Mouse (Mus musculus): Measurements from ENCODE around the gene Abhd17a. TPM values are rescaled to one million over a fixed set of nuclear protein-coding genes. Genes with fewer than 3 reads are reported as not detected.

The Abhd17a gene
- polyA plus RNA-seq, 1 experiment = 175 TPM

- WGBS = 23% methylated on average over 5 of the region's 5 CpGs
- Histone ChIP-seq H3K27me3 (replicated peaks; ENCODE audit: control insufficient read depth, insufficient read depth, low read length) (no peaks in the 10 kb centered on the region), H3K27ac (ENCODE audit: insufficient read depth, low read depth, low read length) (peak overlapping the region; percentile 44), H3K4me3 (ENCODE audit: insufficient read depth, low read depth, low read length) (no peak overlapping the region), H3K4me1 (ENCODE audit: control insufficient read depth, insufficient read depth, low read length) (peaks cover 40% of the 10 kb centered on the region), H3K36me3 (ENCODE audit: control insufficient read depth, insufficient read depth, low read length) (no peaks in the 10 kb centered on the region)
- DNase-seq = peak; percentile 88
- TF ChIP-seq CTCF (conservative IDR thresholded peaks at IDR 0.05; ENCODE audit: insufficient read depth, insufficient read length, low read depth, low read length) (peak; percentile 79), POLR2A (IDR thresholded peaks at IDR 0.05; ENCODE audit: low read depth, low read length) (no peak)
Measured at GRCm38 (mm10) chr10:80557346-80557965, 32.7 kb downstream of the Abhd17a start.

- no peak overlapping the region for H3K27ac ChIP-seq (ENCODE audit: insufficient read depth, low read depth, low read length)
- no peaks in the 10 kb centered on the region for H3K36me3 ChIP-seq (ENCODE audit: control insufficient read depth, insufficient read depth, low read length)
- TF ChIP-seq CTCF (conservative IDR thresholded peaks at IDR 0.05; ENCODE audit: insufficient read depth, insufficient read length, low read depth, low read length) = no peak
- TF ChIP-seq POLR2A (IDR thresholded peaks at IDR 0.05; ENCODE audit: low read depth, low read length) = no peak
- no peak for DNase-seq
- peaks cover 26% of the 10 kb centered on the region for H3K4me1 ChIP-seq (ENCODE audit: control insufficient read depth, insufficient read depth, low read length)
- no peaks in the 10 kb centered on the region for H3K27me3 ChIP-seq (replicated peaks; ENCODE audit: control insufficient read depth, insufficient read depth, low read length)
- WGBS = 53% methylated on average over 6 of the region's 6 CpGs
- H3K4me3 ChIP-seq (ENCODE audit: insufficient read depth, low read depth, low read length) = no peak overlapping the region
Measured at GRCm38 (mm10) chr10:80553997-80554396, 36.1 kb downstream of the Abhd17a start.

DNA sequence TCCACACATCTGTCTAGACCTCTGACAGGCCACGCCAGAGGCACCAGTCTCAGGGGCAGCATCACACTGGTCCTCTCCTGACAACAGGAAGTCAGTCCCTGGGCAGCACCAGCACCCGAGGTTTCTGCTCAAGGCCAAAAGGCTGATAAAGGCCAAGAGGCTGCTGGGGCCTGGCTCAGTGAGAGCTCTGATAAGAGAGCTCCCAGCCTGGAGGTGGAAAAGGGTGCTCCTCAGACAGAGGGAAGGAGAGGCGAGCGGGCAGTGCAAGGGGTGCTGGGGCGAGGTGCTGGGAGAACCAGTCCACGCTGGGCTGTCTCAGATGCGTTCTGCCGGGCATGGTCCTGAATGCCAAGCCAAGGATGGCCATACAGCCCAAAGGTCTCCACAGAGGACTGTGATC is 36.6 kb downstream of the Abhd17a start:
- H3K27ac ChIP-seq (ENCODE audit: insufficient read depth, low read depth, low read length) = no peak overlapping the region
- no peaks in the 10 kb centered on the region for H3K27me3 ChIP-seq (replicated peaks; ENCODE audit: control insufficient read depth, insufficient read depth, low read length)
- DNase-seq = no peak
- TF ChIP-seq POLR2A (IDR thresholded peaks at IDR 0.05; ENCODE audit: low read depth, low read length) (no peak), CTCF (conservative IDR thresholded peaks at IDR 0.05; ENCODE audit: insufficient read depth, insufficient read length, low read depth, low read length) (no peak)
- WGBS = 76% methylated on average over 8 of the region's 8 CpGs
- H3K4me1 ChIP-seq (ENCODE audit: control insufficient read depth, insufficient read depth, low read length) = peaks cover 22% of the 10 kb centered on the region
- H3K36me3 ChIP-seq (ENCODE audit: control insufficient read depth, insufficient read depth, low read length) = no peaks in the 10 kb centered on the region
- H3K4me3 ChIP-seq (ENCODE audit: insufficient read depth, low read depth, low read length) = no peak overlapping the region

- Histone ChIP-seq H3K27me3 (replicated peaks; ENCODE audit: control insufficient read depth, insufficient read depth, low read length) (no peaks in the 10 kb centered on the region), H3K36me3 (ENCODE audit: control insufficient read depth, insufficient read depth, low read length) (no peaks in the 10 kb centered on the region), H3K27ac (ENCODE audit: insufficient read depth, low read depth, low read length) (no peak overlapping the region), H3K4me3 (ENCODE audit: insufficient read depth, low read depth, low read length) (no peak overlapping the region), H3K4me1 (ENCODE audit: control insufficient read depth, insufficient read depth, low read length) (peaks cover 10% of the 10 kb centered on the region)
- no peak for TF ChIP-seq CTCF (conservative IDR thresholded peaks at IDR 0.05; ENCODE audit: insufficient read depth, insufficient read length, low read depth, low read length)
- no peak for TF ChIP-seq POLR2A (IDR thresholded peaks at IDR 0.05; ENCODE audit: low read depth, low read length)
- no peak for DNase-seq
- 54% methylated on average over 9 of the region's 9 CpGs for WGBS
Measured at GRCm38 (mm10) chr10:80552364-80552763, 37.8 kb downstream of the Abhd17a start.

GRCm38 (mm10) chr10:80549279-80549678 is 40.9 kb downstream of the Abhd17a start:
- no peaks in the 10 kb centered on the region for H3K27me3 ChIP-seq (replicated peaks; ENCODE audit: control insufficient read depth, insufficient read depth, low read length)
- H3K27ac ChIP-seq (ENCODE audit: insufficient read depth, low read depth, low read length) = no peak overlapping the region
- H3K4me1 ChIP-seq (ENCODE audit: control insufficient read depth, insufficient read depth, low read length) = 0 out of 2 replicates have a peak, but pooled peaks cover 5% of the 10 kb centered on the region
- WGBS = 72% methylated on average over 21 of the region's 21 CpGs
- no peaks in the 10 kb centered on the region for H3K36me3 ChIP-seq (ENCODE audit: control insufficient read depth, insufficient read depth, low read length)
- TF ChIP-seq POLR2A (IDR thresholded peaks at IDR 0.05; ENCODE audit: low read depth, low read length) (no peak), CTCF (conservative IDR thresholded peaks at IDR 0.05; ENCODE audit: insufficient read depth, insufficient read length, low read depth, low read length) (no peak)
- H3K4me3 ChIP-seq (ENCODE audit: insufficient read depth, low read depth, low read length) = no peak overlapping the region
- no peak for DNase-seq

DNA sequence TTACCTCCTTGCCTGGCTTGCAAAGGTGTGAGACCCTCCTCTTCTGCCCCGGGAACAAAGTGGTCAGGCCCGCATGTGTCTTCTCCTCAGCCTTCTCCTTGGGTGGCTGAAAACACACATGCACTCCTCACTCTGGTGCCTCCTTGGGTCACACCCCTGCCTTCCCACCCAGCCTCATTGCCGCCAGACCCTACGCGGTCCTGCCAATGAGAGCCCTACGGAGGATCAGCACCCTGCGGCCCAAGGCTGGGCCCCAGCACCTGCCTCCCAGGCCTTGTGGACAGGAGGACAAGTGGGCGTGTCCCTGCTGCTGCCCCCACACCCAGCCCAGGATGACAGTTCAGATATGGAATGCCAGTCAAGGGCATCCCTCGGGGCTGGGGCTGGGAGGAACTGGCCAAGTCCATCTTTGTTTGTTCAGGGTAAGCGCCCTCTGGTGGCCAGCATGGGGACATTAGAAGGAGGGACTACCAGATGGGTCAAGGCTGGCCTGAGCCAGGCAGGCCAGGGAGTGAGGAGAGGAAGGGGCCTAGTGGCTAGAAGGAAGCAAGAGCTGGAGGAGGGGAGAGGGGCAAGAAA is 41.6 kb downstream of the Abhd17a start:
- DNase-seq = peak; percentile 63
- 71% methylated on average over 10 of the region's 10 CpGs for WGBS
- TF ChIP-seq POLR2A (IDR thresholded peaks at IDR 0.05; ENCODE audit: low read depth, low read length) (no peak), CTCF (conservative IDR thresholded peaks at IDR 0.05; ENCODE audit: insufficient read depth, insufficient read length, low read depth, low read length) (peak; percentile 76)
- H3K27ac ChIP-seq (ENCODE audit: insufficient read depth, low read depth, low read length) = no peak overlapping the region
- 0 out of 2 replicates have a peak, but pooled peaks cover 2% of the 10 kb centered on the region for H3K36me3 ChIP-seq (ENCODE audit: control insufficient read depth, insufficient read depth, low read length)
- H3K4me3 ChIP-seq (ENCODE audit: insufficient read depth, low read depth, low read length) = no peak overlapping the region
- H3K27me3 ChIP-seq (replicated peaks; ENCODE audit: control insufficient read depth, insufficient read depth, low read length) = no peaks in the 10 kb centered on the region
- no peaks in the 10 kb centered on the region for H3K4me1 ChIP-seq (ENCODE audit: control insufficient read depth, insufficient read depth, low read length)

- Histone ChIP-seq H3K27me3 (replicated peaks; ENCODE audit: control insufficient read depth, insufficient read depth, low read length) (no peaks in the 10 kb centered on the region), H3K36me3 (ENCODE audit: control insufficient read depth, insufficient read depth, low read length) (peaks cover 3% of the 10 kb centered on the region; the same call in 1 of the 2 replicates), H3K4me3 (ENCODE audit: insufficient read depth, low read depth, low read length) (no peak overlapping the region), H3K4me1 (ENCODE audit: control insufficient read depth, insufficient read depth, low read length) (no peaks in the 10 kb centered on the region), H3K27ac (ENCODE audit: insufficient read depth, low read depth, low read length) (no peak overlapping the region)
- 90% methylated on average over 15 of the region's 15 CpGs for WGBS
- TF ChIP-seq CTCF (conservative IDR thresholded peaks at IDR 0.05; ENCODE audit: insufficient read depth, insufficient read length, low read depth, low read length) (no peak), POLR2A (IDR thresholded peaks at IDR 0.05; ENCODE audit: low read depth, low read length) (no peak)
- no peak for DNase-seq
Measured at GRCm38 (mm10) chr10:80547539-80547938, 42.6 kb downstream of the Abhd17a start.

Measured in kidney, adult 2 months (tissue).